Mouse (Mus musculus) ES-Bruce4 (cell line): ENCODE data around the gene Ntng2. TPM values are rescaled to one million over a fixed set of nuclear protein-coding genes. Genes with fewer than 3 reads are reported as not detected.

Experiments
- H3K27ac ChIP-seq: 2 replicates; pipeline ENCODE4 v1.5.1; 2012; ENCODE audit warnings: low read length, inconsistent platforms; ENCODE audit not compliant: insufficient read depth
- H3K27me3 ChIP-seq: 2 replicates; pipeline ENCODE4 v1.6.1; 2012; ENCODE audit warnings: mild to moderate bottlenecking, low read length, inconsistent platforms; ENCODE audit not compliant: control insufficient read depth, poor library complexity, insufficient read depth, severe bottlenecking
- H3K36me3 ChIP-seq: 2 replicates; pipeline ENCODE4 v1.6.1; 2012; ENCODE audit warnings: inconsistent platforms, mild to moderate bottlenecking, low read length, moderate library complexity; ENCODE audit not compliant: control insufficient read depth, poor library complexity, insufficient read depth, severe bottlenecking
- H3K4me1 ChIP-seq: one replicate; pipeline ENCODE4 v1.8.1; 2011; ENCODE audit warnings: low read length; ENCODE audit not compliant: control insufficient read depth, insufficient read depth
- H3K4me3 ChIP-seq: 2 replicates; pipeline ENCODE4 v1.5.1; 2011; ENCODE audit warnings: low read depth, mild to moderate bottlenecking, low read length
- H3K9ac ChIP-seq: 2 replicates; pipeline ENCODE4 v1.6.1; 2012; ENCODE audit warnings: low read depth, mild to moderate bottlenecking, inconsistent platforms; ENCODE audit not compliant: poor library complexity, severe bottlenecking
- H3K9me3 ChIP-seq: replicated peaks from 2 replicates; pipeline ENCODE4 v1.6.1; 2012; ENCODE audit warnings: mild to moderate bottlenecking, low read length, inconsistent platforms; ENCODE audit not compliant: control insufficient read depth, poor library complexity, insufficient read depth, severe bottlenecking
- CTCF ChIP-seq: IDR thresholded peaks from one replicate; pipeline ENCODE4 v1.8.1; 2011; ENCODE audit warnings: low read depth, low read length
- EP300 ChIP-seq: IDR thresholded peaks from 2 replicates; pipeline ENCODE4 v1.6.1; 2011; ENCODE audit warnings: low read depth, low read length; ENCODE audit not compliant: insufficient read depth
- POLR2A ChIP-seq: IDR thresholded peaks from one replicate; pipeline ENCODE4 v1.8.1; 2011; ENCODE audit warnings: low read length; ENCODE audit not compliant: insufficient read depth
- polyA plus RNA-seq: library from polyadenylated mRNA; stranded (reverse); fragments of >200 nt; gene quantifications from 2 replicates; pipeline ENCODE4 v1.2.4, GENCODE M21; 2011; ENCODE audit warnings: low read depth; ENCODE audit not compliant: missing spikeins, insufficient read depth, insufficient read length

Ntng2 gene
- polyA plus RNA-seq, 1 experiment, result 0.30 TPM

DNA sequence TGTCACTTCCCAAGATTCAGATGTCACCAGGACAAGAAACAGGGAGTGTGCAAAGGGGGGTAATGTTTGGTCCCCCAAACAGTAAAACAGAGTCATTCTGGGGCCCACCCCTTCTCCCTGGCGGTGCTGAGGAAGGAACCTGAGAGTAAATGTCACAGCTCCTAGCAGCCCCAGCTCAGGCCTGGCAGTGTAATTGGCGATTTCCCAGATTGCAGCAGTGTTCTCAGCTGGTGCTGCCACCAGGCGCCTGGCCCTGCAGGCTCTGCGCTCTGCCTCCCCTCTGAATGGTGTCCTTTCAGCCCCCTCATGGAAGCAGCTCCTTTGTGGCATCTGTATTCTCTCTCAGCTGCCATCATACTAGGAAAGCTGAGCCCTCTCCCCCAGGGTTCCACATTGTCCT lies 14.0 kb upstream of the Ntng2 start:
- no peak overlapping the region for H3K27ac ChIP-seq
- no peaks in the 10 kb centered on the region for H3K27me3 ChIP-seq
- no peaks in the 10 kb centered on the region for H3K4me1 ChIP-seq
- no peaks in the 10 kb centered on the region for H3K36me3 ChIP-seq
- TF ChIP-seq CTCF (no peak), EP300 (no peak), POLR2A (no peak)
- no peak overlapping the region for H3K4me3 ChIP-seq
- H3K9ac ChIP-seq, result no peak overlapping the region
- no peaks in the 10 kb centered on the region for H3K9me3 ChIP-seq

DNA sequence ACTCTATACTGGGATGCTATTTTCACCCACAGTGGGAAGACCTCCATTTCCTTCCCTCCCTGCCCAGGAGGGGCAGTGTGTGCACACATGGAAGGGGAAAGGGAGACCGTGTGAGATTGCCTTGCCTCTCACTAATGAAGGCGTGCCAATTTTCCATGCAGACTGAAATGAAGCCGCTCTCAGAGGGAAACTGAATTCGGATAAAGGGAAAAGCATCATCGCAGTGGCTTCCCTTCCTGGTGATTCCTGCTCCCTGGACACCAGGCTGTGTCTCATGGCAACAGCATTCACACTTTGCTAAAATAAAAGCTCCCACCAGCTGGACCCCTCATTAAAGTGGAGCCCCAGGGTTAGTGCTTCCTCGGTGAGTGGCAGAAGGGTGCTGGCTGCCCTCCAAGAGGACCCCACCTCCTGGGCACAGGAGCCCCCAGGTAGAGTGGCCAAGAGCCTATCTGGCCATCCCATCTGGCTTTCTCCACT lies 9.7 kb upstream of the Ntng2 start:
- Histone ChIP-seq H3K27me3 (no peaks in the 10 kb centered on the region), H3K9ac (no peak overlapping the region), H3K27ac (no peak overlapping the region), H3K4me1 (no peaks in the 10 kb centered on the region), H3K36me3 (no peaks in the 10 kb centered on the region), H3K9me3 (no peaks in the 10 kb centered on the region), H3K4me3 (no peak overlapping the region)
- no peak for TF ChIP-seq EP300
- no peak for TF ChIP-seq POLR2A
- no peak for TF ChIP-seq CTCF

- H3K4me1 ChIP-seq, result no peaks in the 10 kb centered on the region
- H3K27me3 ChIP-seq, result no peaks in the 10 kb centered on the region
- no peaks in the 10 kb centered on the region for H3K36me3 ChIP-seq
- no peaks in the 10 kb centered on the region for H3K9me3 ChIP-seq
- H3K4me3 ChIP-seq, result no peak overlapping the region
- H3K9ac ChIP-seq, result no peak overlapping the region
- H3K27ac ChIP-seq, result no peak overlapping the region
- TF ChIP-seq EP300 (no peak), POLR2A (no peak), CTCF (no peak)
These were observed 8.3 kb upstream of the Ntng2 start for GRCm38 (mm10) chr2:29261126-29261525.

- Histone ChIP-seq H3K9me3 (no peaks in the 10 kb centered on the region), H3K36me3 (no peaks in the 10 kb centered on the region), H3K27me3 (peaks cover 37% of the 10 kb centered on the region), H3K4me1 (no peaks in the 10 kb centered on the region), H3K4me3 (peak overlapping the region; percentile 31), H3K27ac (no peak overlapping the region), H3K9ac (peak overlapping the region; percentile 69; the same call in 1 of the 2 replicates)
- TF ChIP-seq CTCF (no peak), EP300 (no peak), POLR2A (no peak)
These were observed 530 bp upstream of the Ntng2 start for GRCm38 (mm10) chr2:29253205-29253865.

GRCm38 (mm10) chr2:29252059-29252598 lies 676 bp downstream of the Ntng2 start:
- Histone ChIP-seq H3K36me3 (no peaks in the 10 kb centered on the region), H3K4me3 (peak overlapping the region; percentile 31), H3K9ac (peak overlapping the region; percentile 69), H3K4me1 (no peaks in the 10 kb centered on the region), H3K27ac (no peak overlapping the region), H3K27me3 (peaks cover 37% of the 10 kb centered on the region), H3K9me3 (no peaks in the 10 kb centered on the region)
- no peak for TF ChIP-seq CTCF
- TF ChIP-seq POLR2A, result no peak
- no peak for TF ChIP-seq EP300
